Mouse (Mus musculus) left cerebral cortex, adult 2 months (tissue): ENCODE measurements around the gene Gmeb2. TPM values are rescaled to one million over a fixed set of nuclear protein-coding genes. Genes with fewer than 3 reads are reported as not detected.

Experiments
- DNase-seq, 2 experiments: peaks; one replicate each; pipeline ENCODE4 v3.0.0; 2021 to 2022; ENCODE audit warnings: low spot score in 2 of 2, mixed read lengths in 1 of 2; ENCODE audit errors: extremely low spot score in 1 of 2
- H3K27ac ChIP-seq: fragments of 200-600 bp; 2 replicates; pipeline ENCODE4 v1.8.1; 2022
- H3K4me3 ChIP-seq: fragments of 200-600 bp; 2 replicates; pipeline ENCODE4 v1.8.1; 2022
- CTCF ChIP-seq: fragments of 200-600 bp; IDR thresholded peaks from 2 replicates; pipeline ENCODE4 v1.8.1; 2022; ENCODE audit warnings: antibody characterized with exemption, mild to moderate bottlenecking, moderate library complexity
- intact Hi-C: fragments of 180-260 bp; cut with DNase I; formaldehyde crosslinking; loops from one replicate; pipeline ENCODE4 v1.15.1; 2025
- long read RNA-seq, 2 experiments: library from polyadenylated mRNA; stranded (forward); transcript quantifications; one replicate each; pipeline ENCODE4 v2.0.0; 2021; ENCODE audit warnings: borderline mapping rate in 2 of 2
- total RNA-seq, 2 experiments: library from RNA; stranded (reverse); gene quantifications; 2 replicates each; pipeline ENCODE4 v1.2.3; 2021

The Gmeb2 gene
- 10 to 100 TPM; 27.1 to 27.3 TPM for total RNA-seq
- long read RNA-seq, experiment 1, full-length matches to known transcripts: 9 of 17 reads
- long read RNA-seq, experiment 1, partial matches to known transcripts: 2 of 17 reads
- long read RNA-seq, experiment 1, other reads (novel, unspliced or antisense): 6 of 17 reads
- long read RNA-seq, experiment 2, full-length matches to known transcripts: 11 of 17 reads
- long read RNA-seq, experiment 2, partial matches to known transcripts: 1 of 17 reads
- long read RNA-seq, experiment 2, other reads (novel, unspliced or antisense): 5 of 17 reads

- DNase-seq: peak; percentile 89 to 92
- intact Hi-C loops: loop anchor here (2.0 kb wide), 1 partner anchor 101 kb away; the partner anchor contains the start of gene Ppdpf
- H3K4me3 ChIP-seq: peak within 1 kb of the TSS; percentile 92
- peak; percentile 46 for TF ChIP-seq CTCF
- peak within 1 kb of the TSS; percentile 99 for H3K27ac ChIP-seq
Measured at GRCm38 (mm10) chr2:181287958-181288350, at the start of gene Gmeb2. Gene Gmeb2 (minus strand): TSS chr2:181288035.

GRCm38 (mm10) chr2:181334023-181334422, 46.2 kb upstream of the Gmeb2 start:
- intact Hi-C loops: loop anchor here (1.0 kb wide), 1 partner anchor 148 kb away; no protein-coding TSS in a partner anchor
- TF ChIP-seq CTCF: peak; percentile 76
- peak; percentile 65 to 73 for DNase-seq

GRCm38 (mm10) chr2:181332542-181332941, 44.7 kb upstream of the Gmeb2 start:
- intact Hi-C loops: no loop called here
- no peak for TF ChIP-seq CTCF
- no peak overlapping the region for H3K27ac ChIP-seq

More at GRCm38 (mm10) chr2:181334023-181334422, 46.2 kb upstream of the Gmeb2 start:
- H3K4me3 ChIP-seq: no peak overlapping the region
- H3K27ac ChIP-seq: no peak overlapping the region

DNA sequence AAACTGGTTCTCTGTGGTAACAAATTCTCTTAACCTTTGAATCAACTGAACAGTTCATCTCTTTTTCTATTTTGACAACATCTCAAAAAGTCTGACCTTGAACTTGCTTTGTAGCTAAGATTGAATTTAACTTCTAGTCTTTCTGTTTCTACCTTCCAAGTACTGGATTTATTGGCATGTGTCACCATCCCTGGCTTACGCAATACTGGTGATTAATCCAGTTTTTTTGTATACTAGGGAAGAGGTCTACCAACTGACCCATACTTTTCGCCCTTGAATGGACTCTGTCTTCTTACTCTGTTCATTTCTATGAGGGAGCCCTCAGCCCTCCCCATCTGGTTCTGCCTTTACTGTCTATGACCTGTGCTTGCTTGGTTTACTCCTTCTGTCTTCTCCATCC, 38.3 kb upstream of the Gmeb2 start:
- no peak for DNase-seq
- no peak overlapping the region for H3K27ac ChIP-seq
- no peak overlapping the region for H3K4me3 ChIP-seq
- intact Hi-C loops: no loop called here
- no peak for TF ChIP-seq CTCF

More at GRCm38 (mm10) chr2:181332542-181332941, 44.7 kb upstream of the Gmeb2 start:
- DNase-seq: no peak
- H3K4me3 ChIP-seq: no peak overlapping the region

DNA sequence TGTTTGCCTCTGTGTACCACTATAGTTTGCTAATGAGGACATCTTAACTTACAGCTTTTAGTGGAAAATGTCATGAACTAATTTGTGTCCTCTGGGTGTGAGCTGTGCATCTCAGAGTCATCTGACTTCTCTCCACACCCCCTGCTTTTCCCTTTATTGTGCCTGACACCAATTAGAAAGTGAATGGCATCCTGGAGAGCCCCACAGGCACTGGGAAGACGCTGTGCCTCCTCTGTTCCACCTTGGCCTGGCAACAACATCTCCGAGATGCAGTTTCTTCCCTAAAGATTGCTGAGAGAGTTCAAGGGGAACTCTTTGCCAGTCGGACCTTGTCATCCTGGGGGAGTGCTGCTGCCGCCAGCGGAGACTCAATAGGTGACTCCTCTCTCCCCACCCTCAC, 34.3 kb upstream of the Gmeb2 start:
- TF ChIP-seq CTCF: no peak
- intact Hi-C loops: no loop called here
- no peak overlapping the region for H3K4me3 ChIP-seq
- no peak overlapping the region for H3K27ac ChIP-seq
- DNase-seq: no peak

DNA sequence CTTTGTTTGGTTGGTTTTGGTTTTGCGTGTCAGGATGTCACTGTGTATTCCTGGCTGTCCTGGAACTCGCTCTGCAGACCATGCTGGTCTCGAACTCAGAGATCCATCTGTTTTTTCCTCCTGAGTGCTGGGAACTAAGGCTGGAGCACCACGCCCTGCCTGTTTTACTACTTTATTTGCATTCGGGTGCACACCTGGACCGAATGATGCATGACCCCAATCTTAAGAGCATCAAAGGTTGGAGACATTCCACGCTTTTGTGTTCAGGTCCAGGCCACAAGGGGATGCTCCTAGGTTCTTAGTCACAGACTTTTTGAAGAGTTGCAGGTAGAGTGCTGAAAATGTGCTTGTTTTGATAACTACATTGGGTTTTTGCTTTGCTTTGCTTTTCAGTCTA, 32.3 kb upstream of the Gmeb2 start:
- peak overlapping the region; percentile 66 for H3K4me3 ChIP-seq
- no peak for DNase-seq
- intact Hi-C loops: no loop called here
- no peak overlapping the region for H3K27ac ChIP-seq
- no peak for TF ChIP-seq CTCF

- intact Hi-C loops: loop anchor here (1.0 kb wide), 1 partner anchor 132 kb away; the partner anchor contains the start of gene Ppdpf
- TF ChIP-seq CTCF: peak; percentile 34
- Histone ChIP-seq H3K27ac (peak within 1 kb of the TSS; percentile 77), H3K4me3 (peak within 1 kb of the TSS; percentile 66)
- peak; percentile 76 to 80 for DNase-seq
Measured at GRCm38 (mm10) chr2:181319248-181320102, 31.6 kb upstream of the Gmeb2 start, which contains the start of gene Rtel1. Gene Rtel1 (plus strand): TSS chr2:181319739.

DNA sequence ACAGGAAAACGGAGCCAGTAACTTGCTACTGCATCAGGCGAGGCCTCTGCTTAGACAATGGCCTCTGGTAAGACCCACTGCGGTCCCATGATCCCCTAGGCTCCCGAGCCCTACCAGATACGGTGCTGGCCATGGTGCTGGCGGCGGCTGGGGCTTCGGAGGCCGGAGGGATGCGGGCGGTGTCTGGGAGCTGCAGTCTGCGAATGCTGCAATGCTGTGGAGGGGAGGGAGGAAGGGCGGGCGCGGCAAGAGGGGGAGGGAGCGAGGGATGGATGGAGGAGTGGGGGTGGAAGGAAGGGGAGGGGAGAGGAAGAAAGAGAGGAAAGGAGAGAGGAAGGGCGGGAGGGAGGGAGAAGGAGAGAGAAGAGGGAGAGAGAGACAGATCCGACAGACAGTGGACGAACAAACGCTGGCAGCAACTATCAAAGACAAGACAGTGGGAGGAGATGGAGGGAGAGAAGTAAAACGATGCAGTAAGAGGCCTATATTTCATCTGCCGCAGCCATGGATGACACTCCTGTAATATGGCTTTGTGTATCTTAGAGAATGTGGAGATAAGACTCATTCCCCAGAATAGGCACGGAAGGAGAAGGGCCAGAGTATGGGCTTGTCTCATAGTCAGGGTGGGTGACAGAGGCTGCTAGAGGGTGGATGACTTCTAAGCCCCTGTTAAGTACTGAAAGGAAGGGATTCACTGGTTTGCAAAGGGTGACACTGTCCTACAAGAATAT, 26.4 kb upstream of the Gmeb2 start, which contains the start of gene Stmn3:
TSS of gene Stmn3 (minus strand) at position 421 of the 731 bp plus-strand sequence.
- peak within 1 kb of the TSS; percentile 99 for H3K27ac ChIP-seq
- DNase-seq: peak; percentile 79 to 81
- no peak for TF ChIP-seq CTCF
- peak within 1 kb of the TSS; percentile 72 for H3K4me3 ChIP-seq
- intact Hi-C loops: no loop called here

GRCm38 (mm10) chr2:181313344-181314079, 25.7 kb upstream of the Gmeb2 start:
- peak overlapping the region; percentile 99 for H3K27ac ChIP-seq
- TF ChIP-seq CTCF: no peak
- intact Hi-C loops: no loop called here
- peak overlapping the region; percentile 72 for H3K4me3 ChIP-seq
- DNase-seq: peak; percentile 30 to 43

- intact Hi-C loops: no loop called here
- TF ChIP-seq CTCF: no peak
- peak overlapping the region; percentile 99 for H3K27ac ChIP-seq
- peak overlapping the region; percentile 72 for H3K4me3 ChIP-seq
- DNase-seq: no peak
Measured at GRCm38 (mm10) chr2:181313006-181313343, 25.1 kb upstream of the Gmeb2 start.

GRCm38 (mm10) chr2:181312435-181312834, 24.6 kb upstream of the Gmeb2 start:
- intact Hi-C loops: no loop called here
- no peak for TF ChIP-seq CTCF
- Histone ChIP-seq H3K27ac (peak overlapping the region; percentile 99), H3K4me3 (peak overlapping the region; percentile 72)
- DNase-seq: no peak
